Mouse (Mus musculus): ENCODE data around the gene Cd163l1. TPM values are rescaled to one million over a fixed set of nuclear protein-coding genes. Genes with fewer than 3 reads are reported as not detected.
A peak's percentile ranks its signal among the peaks of the same experiment; 100 is the strongest.

Gene Cd163l1
- total and polyA plus RNA-seq, 3 experiments, result not detected

DNA sequence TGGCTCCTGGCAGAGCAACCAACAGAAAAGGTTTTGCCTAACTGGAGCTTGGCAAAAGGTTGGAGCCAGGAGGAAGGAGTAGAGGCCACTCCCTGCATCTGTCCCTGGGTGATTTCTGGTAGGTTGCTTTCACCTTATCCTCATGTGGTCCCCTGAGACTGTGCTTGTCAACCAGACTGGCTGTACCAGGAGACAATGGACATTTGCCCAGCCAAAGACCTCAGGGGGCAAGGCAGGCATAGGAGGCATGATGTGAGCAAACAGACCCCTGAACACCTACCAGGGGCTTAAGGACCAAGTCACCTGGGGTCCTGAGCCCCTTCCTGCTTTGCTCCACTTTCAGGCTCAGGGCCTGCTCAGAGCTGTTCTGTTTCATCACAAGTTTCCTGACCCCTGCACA, 12.2 kb upstream of the Cd163l1 start, which contains the start of gene Olfr524:
Gene Olfr524, minus strand, starts transcription at position 101 of the 400 bp plus-strand sequence.
- no peak for TF ChIP-seq ZNF384 (IDR thresholded peaks at IDR 0.05; ENCODE audit: low read depth, low read length)
- TF ChIP-seq NRF1 (IDR thresholded peaks at IDR 0.05; ENCODE audit: insufficient read depth, low read depth, low read length, poor library complexity, severe bottlenecking), result no peak
- peak within 1 kb of the TSS; percentile 7; the same call in 1 of the 2 replicates for H3K27ac ChIP-seq (ENCODE audit: control insufficient read depth, low read depth, low read length)

DNA sequence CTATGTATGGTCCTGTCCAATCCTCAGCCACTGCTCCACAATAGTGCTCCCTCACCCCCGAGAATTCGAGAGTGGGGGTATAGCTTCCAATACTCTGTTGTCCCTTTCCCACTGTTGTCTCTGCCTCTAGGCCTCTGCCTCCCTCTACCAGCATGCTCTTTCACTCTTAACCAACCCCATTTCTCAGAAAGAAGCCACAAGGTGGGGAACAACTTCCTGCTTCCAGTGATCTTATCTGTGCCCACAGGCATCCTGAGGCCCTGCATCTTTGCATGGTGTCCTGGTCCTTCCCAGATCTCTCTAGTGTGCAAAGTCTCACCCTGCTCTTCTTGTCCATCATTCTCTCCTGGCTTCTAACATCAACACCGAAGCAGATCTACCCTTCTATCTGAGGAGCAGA, 11.2 kb upstream of the Cd163l1 start:
- Histone ChIP-seq H3K79me2 (ENCODE audit: control insufficient read depth, insufficient read depth, low read length, poor library complexity) (no peaks in the 10 kb centered on the region), H3K4me1 (ENCODE audit: control insufficient read depth in 1 of 2, insufficient read depth in 2 of 2, low read length in 2 of 2) (peaks cover 5 to 27% of the 10 kb centered on the region in 2 experiments), H3K9me3 (replicated peaks; ENCODE audit: insufficient read depth, low read length) (no peaks in the 10 kb centered on the region), H3K4me3 (ENCODE audit: control insufficient read depth in 1 of 2, insufficient read depth in 1 of 2, low read depth in 2 of 2, low read length in 2 of 2) (no peak overlapping the region), H3K9ac (ENCODE audit: control insufficient read depth, low read depth, low read length, poor library complexity, severe bottlenecking) (no peak overlapping the region), H3K27me3 (ENCODE audit: control insufficient read depth in 1 of 2, insufficient read depth in 2 of 2, low read length in 2 of 2) (no peaks in the 10 kb centered on the region), H3K36me3 (ENCODE audit: control insufficient read depth in 1 of 2, insufficient read depth in 2 of 2, low read length in 2 of 2) (peaks cover 0 to 19% of the 10 kb centered on the region in 2 experiments; a peak in 2 of 4 replicates), H3K27ac (ENCODE audit: control insufficient read depth, low read depth, low read length) (peak overlapping the region; percentile 16; the same call in 1 of the 2 replicates)
- peak; percentile 34 to 44; a peak in 2 of 4 replicates for TF ChIP-seq EP300 (IDR thresholded peaks at IDR 0.05; ENCODE audit: low read depth in 1 of 2, low read length in 2 of 2)
- TF ChIP-seq SMC3 (IDR thresholded peaks at IDR 0.05; ENCODE audit: low read depth, low read length), result no peak
- TF ChIP-seq MEF2A (IDR thresholded peaks at IDR 0.05; ENCODE audit: extremely low read depth, insufficient replicate concordance, low read depth, low read length, poor library complexity, severe bottlenecking), result no peak
- TF ChIP-seq RAD21 (IDR thresholded peaks at IDR 0.05; ENCODE audit: low read depth, low read length), result no peak
- TF ChIP-seq MAX (IDR thresholded peaks at IDR 0.05; ENCODE audit: low read length), result no peak
- TF ChIP-seq NRF1 (IDR thresholded peaks at IDR 0.05; ENCODE audit: insufficient read depth, low read depth, low read length, poor library complexity, severe bottlenecking), result no peak
- TF ChIP-seq GATA1 (IDR thresholded peaks at IDR 0.05; ENCODE audit: low read depth, low read length), result peak; percentile 75
- TF ChIP-seq POLR2AphosphoS5 (IDR thresholded peaks at IDR 0.05; ENCODE audit: borderline replicate concordance, low read depth, low read length), result no peak
- no peak for TF ChIP-seq TAL1 (IDR thresholded peaks at IDR 0.05; ENCODE audit: low read length)
- DNase-seq (ENCODE audit: low read depth, low spot score), result peak; percentile 51

More for the DNA sequence above, 12.2 kb upstream of the Cd163l1 start, which contains the start of gene Olfr524:
- Histone ChIP-seq H3K4me3 (ENCODE audit: control insufficient read depth in 1 of 2, insufficient read depth in 1 of 2, low read depth in 2 of 2, low read length in 2 of 2) (no peak within 1 kb of the TSS), H3K9me3 (replicated peaks; ENCODE audit: insufficient read depth, low read length) (no peaks in the 10 kb centered on the region), H3K27me3 (ENCODE audit: control insufficient read depth in 1 of 2, insufficient read depth in 2 of 2, low read length in 2 of 2) (no peaks in the 10 kb centered on the region), H3K4me1 (ENCODE audit: control insufficient read depth in 1 of 2, insufficient read depth in 2 of 2, low read length in 2 of 2) (peaks cover 5 to 36% of the 10 kb centered on the region in 2 experiments), H3K9ac (ENCODE audit: control insufficient read depth, low read depth, low read length, poor library complexity, severe bottlenecking) (no peak within 1 kb of the TSS), H3K36me3 (ENCODE audit: control insufficient read depth in 1 of 2, insufficient read depth in 2 of 2, low read length in 2 of 2) (peaks cover 0 to 21% of the 10 kb centered on the region in 2 experiments; a peak in 2 of 4 replicates), H3K79me2 (ENCODE audit: control insufficient read depth, insufficient read depth, low read length, poor library complexity) (no peaks in the 10 kb centered on the region)
- DNase-seq (ENCODE audit: low read depth, low spot score), result no peak

DNA sequence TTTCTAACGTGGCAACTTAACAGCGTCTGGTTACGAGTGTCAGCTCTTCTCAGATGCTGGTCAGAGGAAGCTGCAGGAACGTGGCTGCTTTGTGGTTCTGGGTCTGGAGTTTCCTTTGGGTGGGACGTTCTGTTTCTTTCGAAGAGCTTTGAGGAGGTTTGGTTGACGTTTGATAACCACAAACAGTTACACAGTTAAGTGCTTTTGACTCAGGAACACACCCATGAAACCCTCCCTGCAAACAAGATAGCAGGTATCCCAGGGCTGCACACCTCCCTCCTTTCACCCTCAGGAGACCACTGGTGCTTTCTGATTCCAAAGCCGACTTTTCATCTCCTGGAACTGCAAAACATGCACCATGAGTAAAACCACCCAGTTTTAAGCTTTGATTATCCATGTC, 9.9 kb upstream of the Cd163l1 start:
- TF ChIP-seq MYB (IDR thresholded peaks at IDR 0.05; ENCODE audit: low read depth, low read length) (peak; percentile 56; the same call in 1 of the 2 replicates), CTCF (IDR thresholded peaks at IDR 0.05 in 2 of 3, conservative IDR thresholded peaks at IDR 0.05 in 1 of 3; ENCODE audit: control insufficient read depth in 1 of 3, insufficient read depth in 1 of 3, low read depth in 2 of 3, low read length in 3 of 3, poor library complexity in 1 of 3, severe bottlenecking in 1 of 3) (no peak), MAX (IDR thresholded peaks at IDR 0.05; ENCODE audit: low read length) (no peak), EP300 (IDR thresholded peaks at IDR 0.05; ENCODE audit: low read depth in 1 of 2, low read length in 2 of 2) (peak in 1 of 2 experiments; percentile 80; a peak in 2 of 4 replicates), TBP (IDR thresholded peaks at IDR 0.05; ENCODE audit: low read depth, low read length) (no peak), TAL1 (IDR thresholded peaks at IDR 0.05; ENCODE audit: low read length) (peak; percentile 36; the same call in 1 of the 2 replicates), GABPA (IDR thresholded peaks at IDR 0.05; ENCODE audit: low read depth, low read length) (no peak), GATA1 (IDR thresholded peaks at IDR 0.05; ENCODE audit: low read depth, low read length) (peak; percentile 43)
- Histone ChIP-seq H3K9me3 (replicated peaks; ENCODE audit: insufficient read depth, low read length) (no peaks in the 10 kb centered on the region), H3K27me3 (ENCODE audit: control insufficient read depth in 1 of 2, insufficient read depth in 2 of 2, low read length in 2 of 2) (no peaks in the 10 kb centered on the region), H3K27ac (ENCODE audit: control insufficient read depth, low read depth, low read length) (peak overlapping the region; percentile 53), H3K79me2 (ENCODE audit: control insufficient read depth, insufficient read depth, low read length, poor library complexity) (no peaks in the 10 kb centered on the region), H3K36me3 (ENCODE audit: control insufficient read depth in 1 of 2, insufficient read depth in 2 of 2, low read length in 2 of 2) (peaks cover 0 to 19% of the 10 kb centered on the region in 2 experiments; a peak in 2 of 4 replicates), H3K4me3 (ENCODE audit: control insufficient read depth in 1 of 2, insufficient read depth in 1 of 2, low read depth in 2 of 2, low read length in 2 of 2) (no peak overlapping the region), H3K9ac (ENCODE audit: control insufficient read depth, low read depth, low read length, poor library complexity, severe bottlenecking) (no peak overlapping the region), H3K4me1 (ENCODE audit: control insufficient read depth in 1 of 2, insufficient read depth in 2 of 2, low read length in 2 of 2) (peaks cover 5 to 27% of the 10 kb centered on the region in 2 experiments)
- peak; percentile 61 for DNase-seq (ENCODE audit: low read depth, low spot score)

Measured in MEL (cell line).